Mouse (Mus musculus) spleen, postnatal 14 days (tissue): ENCODE data around the gene Lss.

Source experiments
- DNase-seq, 2 experiments: peaks; one replicate each; pipeline ENCODE4 v3.0.0; 2021 to 2022; ENCODE audit warnings: low spot score in 2 of 2

Gene Lss

DNA sequence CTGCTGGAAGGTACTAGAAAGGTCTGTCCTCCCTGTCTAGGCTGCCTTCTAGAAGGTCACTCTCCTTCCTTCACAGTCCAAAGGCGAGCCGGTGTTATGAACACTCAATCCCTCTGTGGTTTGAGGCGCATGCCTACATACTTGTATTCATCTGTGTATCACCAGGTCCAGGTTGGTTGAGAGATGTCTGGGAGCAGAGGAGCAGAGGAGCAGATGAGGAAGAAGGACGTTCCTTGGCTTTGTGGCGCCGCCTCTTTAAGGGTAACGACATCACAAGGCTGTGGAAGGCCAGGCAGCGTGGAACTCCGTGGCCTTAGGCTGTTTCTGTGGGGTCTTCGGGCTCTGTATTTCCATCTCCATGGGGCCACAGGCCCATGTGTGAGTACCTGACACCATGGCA is 30.6 kb downstream of the Lss start, which contains the start of gene Spatc1l:
Gene Spatc1l (plus strand): TSS at position 301 of the 400 bp plus-strand sequence.
- DNase-seq, result no peak

DNA sequence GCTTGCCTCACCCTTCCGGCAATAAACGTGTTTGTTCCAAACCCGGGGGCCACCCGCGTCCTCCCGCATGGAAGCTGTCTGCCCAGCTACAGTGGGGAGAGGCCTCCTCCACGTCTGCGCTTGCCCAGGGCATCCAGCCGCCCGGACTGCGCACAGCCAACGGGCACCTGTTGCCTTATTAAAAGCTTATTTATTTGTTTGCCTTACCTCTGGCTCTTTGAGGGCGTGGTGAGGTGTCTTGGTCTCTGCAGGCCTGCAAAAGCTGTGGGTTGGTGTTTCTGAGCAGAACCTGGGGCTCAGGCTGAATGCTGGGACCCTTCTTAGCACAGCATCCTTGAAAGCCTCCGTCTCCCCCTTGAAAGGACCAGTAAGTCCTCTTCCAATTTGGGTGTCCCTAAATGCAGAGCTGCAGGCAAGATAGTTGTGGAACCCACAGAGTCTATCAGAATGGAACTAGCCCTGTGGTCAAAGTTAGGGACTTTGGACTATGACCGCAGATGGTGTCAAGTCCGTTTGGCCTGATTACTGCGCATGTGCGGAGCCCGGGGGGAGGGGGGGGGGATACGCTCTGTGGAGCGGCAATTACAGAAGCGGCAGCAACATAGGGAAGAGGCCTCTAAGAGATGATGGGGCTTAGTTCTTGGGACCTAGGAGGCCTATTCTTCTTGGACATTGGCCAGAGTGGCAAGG is 38.8 kb downstream of the Lss start:
- no peak for DNase-seq

DNA sequence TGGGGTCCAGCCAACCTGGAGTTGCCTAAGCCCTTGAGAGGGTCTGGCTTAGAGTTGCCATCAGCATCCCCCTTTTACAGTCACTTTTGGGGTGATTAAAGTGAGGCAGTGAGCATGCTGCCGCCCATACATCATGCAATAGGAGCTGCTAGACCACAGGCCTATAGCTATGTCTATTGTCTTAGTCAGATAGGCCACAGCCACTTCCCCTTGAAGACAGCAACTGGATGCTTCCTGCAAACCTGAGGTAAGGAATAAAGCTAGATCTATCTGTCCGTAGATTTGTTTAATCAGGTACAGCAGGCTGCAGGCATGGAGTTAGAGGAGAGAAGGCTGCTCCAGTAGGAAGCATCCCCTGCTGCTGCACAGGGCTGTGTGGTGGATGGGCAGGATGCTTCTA is 39.7 kb downstream of the Lss start:
- no peak for DNase-seq

DNA sequence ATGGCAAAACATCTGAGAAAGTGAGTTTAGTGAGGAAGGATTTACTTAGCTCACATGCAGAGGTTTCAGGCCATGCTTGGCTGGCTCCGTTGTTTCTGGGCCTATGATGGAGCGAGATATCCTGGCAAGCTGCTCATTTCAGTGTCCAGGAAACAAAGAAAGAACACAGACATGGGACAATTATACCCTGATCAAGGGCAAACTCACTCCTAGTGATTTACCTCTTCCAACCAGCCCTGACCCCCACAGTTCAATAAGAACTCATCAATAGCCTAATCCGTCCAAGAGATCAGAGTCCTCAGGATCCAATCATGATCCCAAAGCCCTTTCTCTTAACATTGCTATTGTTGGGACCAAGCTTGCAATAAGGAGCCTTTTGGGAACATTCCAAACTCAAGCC is 40.8 kb downstream of the Lss start:
- DNase-seq, result no peak

DNA sequence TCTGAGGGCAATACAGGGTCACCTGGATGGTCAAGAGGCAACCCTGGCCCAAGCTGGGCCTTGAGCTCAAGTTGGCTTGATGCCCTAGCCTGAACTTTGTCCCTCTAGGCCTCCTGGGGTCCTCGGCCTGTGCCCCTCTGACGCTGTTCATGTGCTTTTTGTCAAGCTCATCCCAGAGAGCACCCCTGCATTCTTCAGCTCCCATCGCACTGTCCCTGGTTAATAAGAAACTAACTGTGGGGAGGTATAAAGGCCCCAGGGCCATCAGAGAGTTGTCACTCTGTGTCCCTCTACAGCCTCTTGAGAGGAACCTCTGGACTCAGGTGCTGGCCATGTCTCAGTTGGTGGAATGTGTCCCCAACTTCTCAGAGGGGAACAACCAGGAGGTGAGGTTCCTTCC is 44.0 kb downstream of the Lss start, which contains the start of gene Ftcd:
Gene Ftcd (plus strand): TSS at position 275 of the 400 bp plus-strand sequence.
- DNase-seq, result no peak

DNA sequence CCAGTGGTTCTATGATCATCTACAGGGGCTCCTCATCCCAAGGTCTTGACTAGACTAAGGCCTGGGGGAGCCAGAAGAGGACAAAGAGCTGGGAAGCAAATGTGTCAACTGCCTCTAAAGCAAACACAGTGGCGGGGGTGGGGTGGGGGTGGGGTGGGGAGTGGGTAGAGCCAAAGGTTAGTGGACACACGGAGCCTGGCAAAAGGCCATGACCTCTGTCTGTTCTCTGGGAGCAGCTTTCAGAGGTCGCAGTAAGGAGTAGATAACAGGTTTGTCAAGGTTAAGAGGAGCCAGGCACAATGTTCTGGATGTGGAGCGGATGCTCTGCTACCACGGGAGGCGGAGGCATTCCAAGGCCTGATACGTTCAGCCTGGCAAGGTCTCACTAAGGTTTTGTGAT is 45.5 kb downstream of the Lss start:
- DNase-seq, result no peak

DNA sequence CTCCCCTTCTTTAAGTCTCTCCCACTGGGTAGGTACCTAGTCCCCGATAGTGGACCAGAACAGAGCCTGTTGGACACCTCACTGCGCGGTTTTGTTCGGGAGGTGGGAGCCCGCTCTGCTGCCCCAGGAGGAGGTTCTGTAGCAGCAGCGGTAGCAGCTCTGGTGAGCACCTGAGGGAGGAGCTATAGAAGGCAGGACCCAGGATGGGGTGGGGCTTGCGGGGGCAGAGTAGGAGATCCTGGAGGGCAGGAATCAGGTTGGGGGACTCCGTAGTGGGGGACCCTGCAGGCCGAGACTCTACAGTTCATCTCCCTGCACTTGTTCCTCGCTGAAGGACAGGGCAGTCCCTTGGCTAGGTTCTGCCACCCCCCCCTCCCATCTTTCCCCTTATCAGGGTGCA is 52.8 kb downstream of the Lss start:
- DNase-seq, result no peak

DNA sequence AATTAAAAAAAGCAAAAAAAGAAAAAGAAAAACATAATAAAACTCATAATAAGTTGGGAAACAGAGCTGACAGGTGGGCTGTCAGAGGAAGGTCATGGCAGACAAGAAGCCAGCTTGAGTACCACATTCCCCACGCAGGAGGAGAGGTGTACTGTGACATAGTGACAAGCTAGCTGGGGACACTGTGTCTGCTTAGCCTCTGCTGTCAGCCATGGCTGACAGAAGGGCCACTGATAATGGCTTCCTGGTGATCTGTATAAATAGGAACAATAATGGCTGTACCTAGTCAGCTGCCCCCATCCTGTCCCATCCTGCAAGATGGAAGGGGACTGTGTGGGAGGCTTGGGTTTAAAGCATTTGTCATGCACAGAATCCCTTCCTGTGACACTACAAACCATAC is 54.8 kb downstream of the Lss start:
- no peak for DNase-seq

DNA sequence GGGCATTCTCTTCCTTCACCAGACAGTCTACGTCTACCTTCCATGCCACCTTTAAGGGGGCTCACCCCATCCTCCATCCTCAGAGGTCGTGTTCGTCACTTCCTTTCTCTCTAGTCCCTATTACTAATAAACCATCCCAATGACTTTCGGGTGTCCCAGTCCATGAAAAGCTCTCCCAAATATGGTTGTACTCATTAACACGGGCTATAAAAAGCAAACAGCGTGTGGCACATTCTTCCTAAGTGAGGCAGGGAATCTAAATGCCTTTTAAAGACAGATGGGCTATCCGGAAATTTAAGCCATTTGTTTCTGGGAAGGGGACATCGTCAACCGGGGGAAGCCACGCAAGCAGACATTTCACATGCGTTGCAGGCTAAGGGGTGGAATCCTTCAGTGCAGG is 58.8 kb downstream of the Lss start:
- no peak for DNase-seq

DNA sequence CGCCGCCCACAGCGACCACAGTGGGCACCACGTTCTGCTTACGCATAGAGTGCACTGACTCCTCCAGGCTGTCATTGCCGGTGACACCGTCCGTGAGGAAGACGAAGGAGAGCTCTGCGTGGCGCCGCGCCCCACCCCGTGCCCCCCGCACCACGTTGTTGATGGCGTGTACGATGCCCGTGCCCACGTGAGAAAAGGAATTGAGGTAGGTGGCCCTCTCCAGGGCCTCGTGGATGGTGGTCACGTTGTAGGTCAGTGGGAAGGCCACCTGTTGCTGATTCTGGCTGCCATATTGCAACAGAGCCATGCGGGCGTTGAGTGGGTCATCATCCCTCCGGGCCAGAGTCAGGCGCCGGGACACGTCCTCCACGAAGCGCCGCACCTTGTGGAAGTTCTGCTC is 65.0 kb downstream of the Lss start:
- DNase-seq, result no peak

DNA sequence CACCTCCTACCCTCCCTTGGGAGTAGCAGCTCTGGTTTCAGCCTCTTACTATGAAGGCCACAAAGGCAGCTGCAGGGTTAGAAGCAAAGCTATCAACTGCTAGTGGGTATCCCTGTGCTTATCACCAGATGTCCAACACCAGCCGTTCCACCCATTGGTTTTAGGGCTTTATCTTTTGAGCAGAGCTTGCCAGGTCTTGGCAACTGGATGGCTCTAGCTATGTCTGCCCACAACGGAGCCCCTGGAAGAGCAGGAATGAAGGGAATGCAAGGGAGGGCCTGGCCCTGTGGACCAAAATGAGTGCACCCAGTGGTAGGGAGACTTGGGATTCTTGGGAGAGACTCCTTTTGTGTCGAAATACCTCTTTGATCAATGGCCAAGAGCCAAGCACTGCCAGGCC is 71.3 kb downstream of the Lss start:
- no peak for DNase-seq
